Mouse (Mus musculus) intestine, embryonic 14.5 days (tissue): ENCODE measurements around the gene Rps27l. TPM values are rescaled to one million over a fixed set of nuclear protein-coding genes. Genes with fewer than 3 reads are reported as not detected.
A peak's percentile ranks its signal among the peaks of the same experiment; 100 is the strongest.

Experiments used
- ATAC-seq: fragments of 200-750 bp; cut with Nextera tagmentation; replicated peaks from 2 replicates; pipeline ENCODE4 v1.8.0; 2017; ENCODE audit warnings: low read depth, moderate number of reproducible peaks, moderate TSS enrichment, moderate library complexity; ENCODE audit not compliant: low FRiP score, low TSS enrichment
- DNase-seq: peaks from one replicate; pipeline ENCODE4 v3.0.0-alpha.2; 2018; ENCODE audit warnings: low spot score
- H3K27ac ChIP-seq: fragments of 300-500 bp; sonication (generic); 2 replicates; pipeline ENCODE4 v1.5.1; 2014; ENCODE audit warnings: low read depth, mild to moderate bottlenecking, control low read depth
- H3K27me3 ChIP-seq: fragments of 300-500 bp; sonication (generic); replicated peaks from 2 replicates; pipeline ENCODE4 v1.6.1; 2014; ENCODE audit warnings: low read length, control low read depth; ENCODE audit not compliant: control insufficient read depth, insufficient read depth
- H3K36me3 ChIP-seq: fragments of 300-500 bp; sonication (generic); 2 replicates; pipeline ENCODE4 v1.6.1; 2014; ENCODE audit warnings: low read length, control low read depth; ENCODE audit not compliant: control insufficient read depth, insufficient read depth
- H3K4me1 ChIP-seq: fragments of 300-500 bp; sonication (generic); replicated peaks from 2 replicates; pipeline ENCODE4 v1.6.1; 2014; ENCODE audit warnings: low read length, control low read depth, mixed read lengths; ENCODE audit not compliant: control insufficient read depth, insufficient read depth
- H3K4me2 ChIP-seq: fragments of 300-500 bp; sonication (generic); 2 replicates; pipeline ENCODE4 v1.6.1; 2014; ENCODE audit warnings: low read length
- H3K4me3 ChIP-seq: fragments of 300-500 bp; sonication (generic); 2 replicates; pipeline ENCODE4 v1.5.1; 2014; ENCODE audit warnings: low read depth, low read length, control low read depth, mixed read lengths
- H3K9ac ChIP-seq: fragments of 300-500 bp; sonication (generic); 2 replicates; pipeline ENCODE4 v1.6.1; 2014; ENCODE audit warnings: mild to moderate bottlenecking, low read length
- H3K9me3 ChIP-seq: fragments of 300-500 bp; sonication (generic); 2 replicates; pipeline ENCODE4 v1.6.1; 2016; ENCODE audit warnings: low read length, control low read depth; ENCODE audit not compliant: control insufficient read depth
- WGBS: fragments of 180-500 bp; shearing (Covaris S2); extraction: QIAGEN DNeasy Blood & Tissue Kit; methylation state at CpG from one replicate; pipeline ENCODE4 v1.1.7; 2014; 5-methylcytosine and 5-hydroxymethylcytosine counted together
- polyA plus RNA-seq: library from polyadenylated mRNA; unstranded; fragments of >200 nt; fragmentation: Nextera tagmentation; extraction: Ambion mirVana; gene quantifications from 2 replicates; pipeline ENCODE4 v1.2.1, GENCODE M21; 2014

Rps27l gene
- polyA plus RNA-seq, 1 experiment from 2014 or later, result 793 TPM

GRCm38 (mm10) chr9:66917892-66918255 is 28.0 kb upstream of the Rps27l start:
- no peak overlapping the region for H3K27ac ChIP-seq

GRCm38 (mm10) chr9:66918672-66919330 is 27.1 kb upstream of the Rps27l start:
- Histone ChIP-seq H3K36me3 (no peaks in the 10 kb centered on the region), H3K27me3 (no peaks in the 10 kb centered on the region), H3K9ac (peak overlapping the region; percentile 82), H3K4me1 (peaks cover 30% of the 10 kb centered on the region), H3K4me3 (peak overlapping the region; percentile 94), H3K4me2 (peak overlapping the region; percentile 75), H3K9me3 (no peaks in the 10 kb centered on the region), H3K27ac (peak overlapping the region; percentile 91)
- 0 out of 2 replicates have a peak, but pooled peaks have one; percentile 1 for ATAC-seq
- WGBS, result 2% methylated on average over 27 of the region's 27 CpGs
- peak; percentile 68 for DNase-seq

More at GRCm38 (mm10) chr9:66917892-66918255, 28.0 kb upstream of the Rps27l start:
- H3K27me3 ChIP-seq, result no peaks in the 10 kb centered on the region
- no peak overlapping the region for H3K9ac ChIP-seq
- no peaks in the 10 kb centered on the region for H3K9me3 ChIP-seq
- WGBS, result 75% methylated on average over 1 of the region's 1 CpGs
- ATAC-seq (no peak), DNase-seq (no peak)
- peak overlapping the region; percentile 75 for H3K4me2 ChIP-seq
- H3K4me1 ChIP-seq, result peaks cover 30% of the 10 kb centered on the region
- no peaks in the 10 kb centered on the region for H3K36me3 ChIP-seq
- peak overlapping the region; percentile 94; the same call in 1 of the 2 replicates for H3K4me3 ChIP-seq

GRCm38 (mm10) chr9:66919382-66919971 is 26.4 kb upstream of the Rps27l start, which contains the start of gene Rab8b:
Rab8b (minus strand) TSS chr9:66919687.
- Histone ChIP-seq H3K9ac (peak within 1 kb of the TSS; percentile 82), H3K9me3 (no peaks in the 10 kb centered on the region), H3K4me3 (peak within 1 kb of the TSS; percentile 94), H3K27ac (peak within 1 kb of the TSS; percentile 91), H3K27me3 (no peaks in the 10 kb centered on the region), H3K4me1 (peaks cover 30% of the 10 kb centered on the region), H3K36me3 (no peaks in the 10 kb centered on the region), H3K4me2 (peak within 1 kb of the TSS; percentile 75)
- peak; percentile 98 for ATAC-seq
- under 1% methylated on average over 49 of the region's 49 CpGs for WGBS
- DNase-seq, result peak; percentile 96

GRCm38 (mm10) chr9:66919981-66920380 is 25.9 kb upstream of the Rps27l start:
- H3K4me1 ChIP-seq, result peaks cover 26% of the 10 kb centered on the region
- H3K27me3 ChIP-seq, result no peaks in the 10 kb centered on the region
- ATAC-seq, result peak; percentile 29
- 0% methylated on average over 14 of the region's 14 CpGs for WGBS
- peak overlapping the region; percentile 75 for H3K4me2 ChIP-seq
- H3K27ac ChIP-seq, result peak overlapping the region; percentile 65
- H3K36me3 ChIP-seq, result no peaks in the 10 kb centered on the region
- H3K9ac ChIP-seq, result peak overlapping the region; percentile 44
- DNase-seq, result no peak
- H3K4me3 ChIP-seq, result peak overlapping the region; percentile 94
- H3K9me3 ChIP-seq, result no peaks in the 10 kb centered on the region

GRCm38 (mm10) chr9:66920488-66921279 is 25.2 kb upstream of the Rps27l start:
- no peak for DNase-seq
- Histone ChIP-seq H3K36me3 (no peaks in the 10 kb centered on the region), H3K27ac (no peak overlapping the region), H3K4me1 (peaks cover 20% of the 10 kb centered on the region), H3K4me2 (peak overlapping the region; percentile 75), H3K4me3 (no peak overlapping the region), H3K9me3 (no peaks in the 10 kb centered on the region), H3K27me3 (no peaks in the 10 kb centered on the region), H3K9ac (no peak overlapping the region)
- 4% methylated on average over 6 of the region's 6 CpGs for WGBS
- no peak for ATAC-seq

- Histone ChIP-seq H3K4me3 (no peak overlapping the region), H3K27me3 (no peaks in the 10 kb centered on the region), H3K9ac (no peak overlapping the region), H3K4me1 (peaks cover 11% of the 10 kb centered on the region; the same call in 1 of the 2 replicates), H3K4me2 (no peak overlapping the region), H3K9me3 (no peaks in the 10 kb centered on the region), H3K36me3 (no peaks in the 10 kb centered on the region), H3K27ac (no peak overlapping the region)
- DNase-seq (no peak), ATAC-seq (no peak)
- 100% methylated on average over 1 of the region's 1 CpGs for WGBS
Measured at GRCm38 (mm10) chr9:66922076-66922475, 23.8 kb upstream of the Rps27l start.

GRCm38 (mm10) chr9:66925853-66926252 is 20.0 kb upstream of the Rps27l start:
- H3K4me1 ChIP-seq, result no peaks in the 10 kb centered on the region
- no peak overlapping the region for H3K4me2 ChIP-seq
- no peaks in the 10 kb centered on the region for H3K36me3 ChIP-seq
- H3K9me3 ChIP-seq, result no peaks in the 10 kb centered on the region
- no peak overlapping the region for H3K4me3 ChIP-seq
- no peak overlapping the region for H3K27ac ChIP-seq
- 72% methylated on average over 3 of the region's 3 CpGs for WGBS
- ATAC-seq (no peak), DNase-seq (peak; percentile 2)
- no peaks in the 10 kb centered on the region for H3K27me3 ChIP-seq
- no peak overlapping the region for H3K9ac ChIP-seq

GRCm38 (mm10) chr9:66927696-66928402 is 18.0 kb upstream of the Rps27l start:
- no peak for ATAC-seq
- Histone ChIP-seq H3K4me1 (no peaks in the 10 kb centered on the region), H3K9me3 (no peaks in the 10 kb centered on the region), H3K4me3 (no peak overlapping the region), H3K27me3 (no peaks in the 10 kb centered on the region), H3K9ac (no peak overlapping the region), H3K27ac (no peak overlapping the region), H3K4me2 (no peak overlapping the region), H3K36me3 (no peaks in the 10 kb centered on the region)
- WGBS, result 84% methylated on average over 8 of the region's 8 CpGs
- DNase-seq, result no peak
